Mouse (Mus musculus) forebrain, postnatal 0 days (tissue): ENCODE results near the gene Zfp318. TPM values are rescaled to one million over a fixed set of nuclear protein-coding genes. Genes with fewer than 3 reads are reported as not detected.

Source experiments
- ATAC-seq: fragments of 200-750 bp; cut with Nextera tagmentation; 2 replicates; pipeline ENCODE4 v1.8.0; 2017; ENCODE audit warnings: mild to moderate bottlenecking, moderate library complexity
- DNase-seq: peaks from one replicate; pipeline ENCODE4 v3.0.0-alpha.2; 2015
- H3K27ac ChIP-seq: fragments of 300-500 bp; sonication (generic); 2 replicates; pipeline ENCODE4 v1.5.1; 2014; ENCODE audit warnings: low read depth, mild to moderate bottlenecking, antibody characterized with exemption, low read length, moderate library complexity, mixed read lengths
- H3K27me3 ChIP-seq: fragments of 300-500 bp; sonication (generic); 2 replicates; pipeline ENCODE4 v1.6.1; 2014; ENCODE audit warnings: mild to moderate bottlenecking, low read length, mixed read lengths; ENCODE audit not compliant: insufficient read depth
- H3K36me3 ChIP-seq: fragments of 300-500 bp; sonication (generic); 2 replicates; pipeline ENCODE4 v1.6.1; 2014; ENCODE audit warnings: mild to moderate bottlenecking, moderate library complexity; ENCODE audit not compliant: insufficient read depth
- H3K4me1 ChIP-seq: fragments of 300-500 bp; sonication (generic); 2 replicates; pipeline ENCODE4 v1.6.1; 2014; ENCODE audit warnings: antibody characterized with exemption; ENCODE audit not compliant: insufficient read depth
- H3K4me2 ChIP-seq: fragments of 300-500 bp; sonication (generic); 2 replicates; pipeline ENCODE4 v1.6.1; 2014; ENCODE audit warnings: low read depth, mild to moderate bottlenecking, moderate library complexity
- H3K4me3 ChIP-seq: fragments of 300-500 bp; sonication (generic); 2 replicates; pipeline ENCODE4 v1.5.1; 2014; ENCODE audit warnings: low read depth, low read length, mixed read lengths
- H3K9ac ChIP-seq: fragments of 300-500 bp; sonication (generic); 2 replicates; pipeline ENCODE4 v1.6.1; 2014; ENCODE audit warnings: mild to moderate bottlenecking
- H3K9me3 ChIP-seq: fragments of 300-500 bp; sonication (generic); 2 replicates; pipeline ENCODE4 v1.6.1; 2016; ENCODE audit warnings: low read length
- CTCF ChIP-seq: sonication (generic); IDR thresholded peaks from 2 replicates; pipeline ENCODE4 v1.5.1; 2016; ENCODE audit warnings: antibody characterized with exemption, control low read depth, low read depth
- WGBS: fragments of 180-500 bp; shearing (Covaris S2); extraction: QIAGEN DNeasy Blood & Tissue Kit; methylation state at CpG from one replicate; pipeline ENCODE4 v1.1.7; 2014; 5-methylcytosine and 5-hydroxymethylcytosine counted together
- polyA plus RNA-seq: library from polyadenylated mRNA; unstranded; fragments of >200 nt; fragmentation: Nextera tagmentation; extraction: Ambion mirVana; gene quantifications from 2 replicates; pipeline ENCODE4 v1.2.1, GENCODE M21; 2015
- total RNA-seq: library from RNA; depleted of rRNA; stranded (reverse); fragments of >200 nt; gene quantifications from 2 replicates; pipeline ENCODE4 v1.2.3, GENCODE M21; 2014

The Zfp318 gene
- total and polyA plus RNA-seq, 2 experiments from 2014 or later, result 17.6 to 28.3 TPM

GRCm38 (mm10) chr17:46444839-46445579, 61.5 kb downstream of the Zfp318 start:
- Histone ChIP-seq H3K9me3 (no peaks in the 10 kb centered on the region), H3K9ac (no peak overlapping the region), H3K27ac (no peak overlapping the region), H3K4me1 (no peaks in the 10 kb centered on the region), H3K4me2 (no peak overlapping the region), H3K27me3 (no peaks in the 10 kb centered on the region), H3K4me3 (no peak overlapping the region), H3K36me3 (peaks cover 23% of the 10 kb centered on the region)
- ATAC-seq (no peak), DNase-seq (no peak)
- TF ChIP-seq CTCF, result no peak
- WGBS, result 14% methylated on average over 50 of the region's 50 CpGs

- Histone ChIP-seq H3K27ac (no peak overlapping the region), H3K9ac (no peak overlapping the region), H3K4me1 (no peaks in the 10 kb centered on the region), H3K4me3 (no peak overlapping the region), H3K9me3 (no peaks in the 10 kb centered on the region), H3K27me3 (no peaks in the 10 kb centered on the region), H3K4me2 (no peak overlapping the region), H3K36me3 (peaks cover 27% of the 10 kb centered on the region)
- 92% methylated on average over 16 of the region's 16 CpGs for WGBS
- ATAC-seq (no peak), DNase-seq (no peak)
- TF ChIP-seq CTCF, result no peak
Observed at GRCm38 (mm10) chr17:46446264-46446663, 62.7 kb downstream of the Zfp318 start.

- no peak for DNase-seq
- Histone ChIP-seq H3K27ac (no peak overlapping the region), H3K4me3 (no peak overlapping the region), H3K4me2 (no peak overlapping the region), H3K9ac (no peak overlapping the region), H3K9me3 (no peaks in the 10 kb centered on the region), H3K4me1 (peaks cover 5% of the 10 kb centered on the region; the same call in 1 of the 2 replicates), H3K27me3 (no peaks in the 10 kb centered on the region), H3K36me3 (peaks cover 4% of the 10 kb centered on the region; the same call in 1 of the 2 replicates)
- TF ChIP-seq CTCF, result no peak
- 37% methylated on average over 5 of the region's 5 CpGs for WGBS
- no peak for ATAC-seq
Observed at GRCm38 (mm10) chr17:46452683-46453082, 69.2 kb downstream of the Zfp318 start.

DNA sequence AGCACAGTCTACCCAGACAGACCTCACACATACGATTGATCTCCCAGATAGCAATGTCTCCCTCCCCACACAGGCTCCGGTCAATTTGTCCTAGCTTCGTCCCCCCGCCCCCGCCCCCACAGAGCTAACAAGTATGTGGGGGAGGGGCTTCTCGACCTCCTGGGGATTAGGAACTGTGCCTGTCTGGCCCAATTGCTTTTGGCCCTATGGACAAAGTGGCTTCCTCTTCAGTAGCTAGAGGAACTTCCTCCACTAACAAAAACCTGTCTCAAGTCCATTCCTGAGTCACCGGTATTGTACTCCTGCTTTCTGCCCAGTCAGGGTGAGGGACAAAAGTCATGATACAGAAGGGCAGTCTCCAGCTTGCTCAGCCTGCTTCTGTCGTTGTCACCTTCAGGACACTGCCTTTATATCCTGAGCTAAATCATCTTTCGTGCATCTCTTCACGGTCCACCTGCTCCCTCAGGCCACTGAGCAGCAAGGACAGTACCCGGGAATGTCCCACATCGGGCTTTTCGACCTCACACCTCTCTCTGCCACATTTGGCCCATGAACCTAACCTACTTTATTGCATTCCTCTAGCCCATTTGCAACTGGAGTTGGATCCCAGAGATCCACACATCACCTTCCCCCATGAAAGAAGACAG, 69.9 kb downstream of the Zfp318 start:
- TF ChIP-seq CTCF, result no peak
- 12% methylated on average over 12 of the region's 13 CpGs for WGBS
- H3K9me3 ChIP-seq, result no peaks in the 10 kb centered on the region
- peaks cover 8% of the 10 kb centered on the region for H3K36me3 ChIP-seq
- no peaks in the 10 kb centered on the region for H3K27me3 ChIP-seq
- no peak overlapping the region for H3K4me3 ChIP-seq
- peak overlapping the region; percentile 58 for H3K4me2 ChIP-seq
- H3K4me1 ChIP-seq, result peaks cover 5% of the 10 kb centered on the region; the same call in 1 of the 2 replicates
- no peak overlapping the region for H3K9ac ChIP-seq
- no peak overlapping the region for H3K27ac ChIP-seq
- ATAC-seq, result no peak
- no peak for DNase-seq

- DNase-seq (peak; percentile 50), ATAC-seq (peak; percentile 69)
- peak; percentile 56 for TF ChIP-seq CTCF
- no peak overlapping the region for H3K27ac ChIP-seq
- no peaks in the 10 kb centered on the region for H3K27me3 ChIP-seq
- peak overlapping the region; percentile 29 for H3K4me3 ChIP-seq
- H3K9ac ChIP-seq, result peak overlapping the region; percentile 2
- peaks cover 12% of the 10 kb centered on the region for H3K36me3 ChIP-seq
- H3K9me3 ChIP-seq, result no peaks in the 10 kb centered on the region
- H3K4me1 ChIP-seq, result peaks cover 5% of the 10 kb centered on the region; the same call in 1 of the 2 replicates
- 2% methylated on average over 26 of the region's 26 CpGs for WGBS
- peak overlapping the region; percentile 58 for H3K4me2 ChIP-seq
Observed at GRCm38 (mm10) chr17:46453970-46454411, 70.5 kb downstream of the Zfp318 start.

DNA sequence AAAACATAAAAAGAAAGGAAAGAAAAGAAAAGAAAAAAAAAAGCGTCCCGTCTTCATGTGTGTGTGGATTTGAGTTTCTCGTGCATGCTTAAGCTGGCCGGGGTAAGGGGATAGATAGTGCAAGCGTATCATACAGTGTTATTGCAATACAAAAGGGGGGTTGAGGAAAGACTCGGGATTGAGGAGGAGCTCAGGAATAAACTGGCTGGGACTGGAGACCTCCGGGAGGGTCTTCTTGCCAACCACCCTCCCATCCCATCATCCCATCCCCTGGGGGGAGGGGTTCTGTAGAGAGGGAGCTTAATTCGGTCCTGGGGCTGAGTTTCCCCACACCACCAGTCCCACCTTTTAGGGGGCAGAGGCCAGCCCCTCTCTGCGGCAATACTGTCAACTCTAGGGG, 71.0 kb downstream of the Zfp318 start:
- no peak overlapping the region for H3K27ac ChIP-seq
- peak overlapping the region; percentile 29 for H3K4me3 ChIP-seq
- 2% methylated on average over 9 of the region's 9 CpGs for WGBS
- no peaks in the 10 kb centered on the region for H3K9me3 ChIP-seq
- no peaks in the 10 kb centered on the region for H3K27me3 ChIP-seq
- TF ChIP-seq CTCF, result no peak
- ATAC-seq, result peak; percentile 40
- H3K36me3 ChIP-seq, result peaks cover 15% of the 10 kb centered on the region
- peak overlapping the region; percentile 58 for H3K4me2 ChIP-seq
- DNase-seq, result peak; percentile 32
- peak overlapping the region; percentile 2; the same call in 1 of the 2 replicates for H3K9ac ChIP-seq
- peaks cover 5% of the 10 kb centered on the region; the same call in 1 of the 2 replicates for H3K4me1 ChIP-seq
